Mouse (Mus musculus) T-cell, adult 66 days (primary cell): ENCODE data around the gene Asz1. TPM values are rescaled to one million over a fixed set of nuclear protein-coding genes. Genes with fewer than 3 reads are reported as not detected.

ENCODE experiments used
- total RNA-seq, 2 experiments: library from RNA; stranded (reverse); gene quantifications; 3 replicates in 1 of 2; 4 replicates in 1 of 2; pipeline ENCODE4 v1.2.4; 2023

Gene Asz1
- total RNA-seq, result not detected

GRCm38 (mm10) chr6:18108934-18109333, at the start of gene Asz1:
TSS of gene Asz1 (minus strand) at chr6:18109061.

GRCm38 (mm10) chr6:18029746-18030656, 78.9 kb downstream of the Asz1 start, which contains the start of gene Wnt2:
TSS of gene Wnt2 (minus strand) at chr6:18030585.

Other genes starting within 250 kb of the Asz1 start
- gene Wnt2, start 78.5 kb downstream of the Asz1 start, total RNA-seq, result not detected
- gene Cftr, start 61.6 kb upstream of the Asz1 start, total RNA-seq, result not detected